Mouse (Mus musculus): ENCODE measurements around the gene Tsx. TPM values are rescaled to one million over a fixed set of nuclear protein-coding genes. Genes with fewer than 3 reads are reported as not detected.

The Tsx gene
- 0.46 TPM for polyA plus RNA-seq (2017; shearing (Covaris generic))

GRCm38 (mm10) chrX:103414167-103414566 is at the start of gene Tsx:
TSS of gene Tsx (plus strand) at chrX:103414467.

GRCm38 (mm10) chrX:103421710-103422109 is 7.4 kb downstream of the Tsx start, which contains the start of gene Gm26992:
TSS of gene Gm26992 (plus strand) at chrX:103422010.

Other genes starting within 250 kb of the Tsx start
- not detected for gene Nap1l2, start 227.8 kb upstream of the Tsx start, polyA plus RNA-seq (2017; shearing (Covaris generic))
- not detected for gene Cdx4, start 93.1 kb upstream of the Tsx start, polyA plus RNA-seq (2017; shearing (Covaris generic))
- gene Chic1, start 58.0 kb upstream of the Tsx start, polyA plus RNA-seq (2017; shearing (Covaris generic)), result 4.0 TPM
- gene Gm26992, start 7.5 kb downstream of the Tsx start, polyA plus RNA-seq (2017; shearing (Covaris generic)), result not detected
- not detected for gene Zcchc13, start 216.1 kb downstream of the Tsx start, polyA plus RNA-seq (2017; shearing (Covaris generic))

Data from activated CD4-positive, CD25-positive, alpha-beta regulatory T cell, adult 9 weeks (primary cell).